Mouse (Mus musculus) heart, postnatal 0 days (tissue): Measurements from ENCODE around the gene Cttnbp2nl. TPM values are rescaled to one million over a fixed set of nuclear protein-coding genes. Genes with fewer than 3 reads are reported as not detected.

Experiments used
- ATAC-seq: fragments of 200-750 bp; cut with Nextera tagmentation; 2 replicates; pipeline ENCODE4 v1.8.0; 2017; ENCODE audit warnings: low read depth, moderate number of reproducible peaks, moderate library complexity; ENCODE audit not compliant: insufficient read depth
- DNase-seq: peaks from one replicate; pipeline ENCODE4 v3.0.0-alpha.2; 2016; ENCODE audit warnings: low spot score
- H3K27ac ChIP-seq: fragments of 300-500 bp; sonication (generic); 2 replicates; pipeline ENCODE4 v1.5.1; 2014; ENCODE audit warnings: low read depth, mild to moderate bottlenecking
- H3K27me3 ChIP-seq: fragments of 300-500 bp; sonication (generic); 2 replicates; pipeline ENCODE4 v1.6.1; 2014; ENCODE audit warnings: low read length, mixed read lengths; ENCODE audit not compliant: control insufficient read depth, insufficient read depth
- H3K36me3 ChIP-seq: fragments of 300-500 bp; sonication (generic); replicated peaks from 2 replicates; pipeline ENCODE4 v1.6.1; 2014; ENCODE audit warnings: low read length, mixed read lengths; ENCODE audit not compliant: control insufficient read depth, insufficient read depth
- H3K4me1 ChIP-seq: fragments of 300-500 bp; sonication (generic); 2 replicates; pipeline ENCODE4 v1.6.1; 2014; ENCODE audit warnings: antibody characterized with exemption; ENCODE audit not compliant: control insufficient read depth, insufficient read depth
- H3K4me2 ChIP-seq: fragments of 300-500 bp; sonication (generic); 2 replicates; pipeline ENCODE4 v1.6.1; 2014; ENCODE audit warnings: low read depth, mild to moderate bottlenecking, low read length, moderate library complexity
- H3K4me3 ChIP-seq: fragments of 300-500 bp; sonication (generic); 2 replicates; pipeline ENCODE4 v1.5.1; 2014; ENCODE audit warnings: low read depth, low read length
- H3K9ac ChIP-seq: fragments of 300-500 bp; sonication (generic); replicated peaks from 2 replicates; pipeline ENCODE4 v1.6.1; 2014; ENCODE audit warnings: low read depth, low read length, mixed read lengths
- H3K9me3 ChIP-seq: fragments of 300-500 bp; sonication (generic); replicated peaks from 2 replicates; pipeline ENCODE4 v1.6.1; 2016; ENCODE audit warnings: low read length; ENCODE audit not compliant: control insufficient read depth
- CTCF ChIP-seq: IDR thresholded peaks from 2 replicates; pipeline ENCODE4 v1.5.1; 2016; ENCODE audit warnings: antibody characterized with exemption, control low read depth, low read depth
- EP300 ChIP-seq: IDR thresholded peaks from 2 replicates; pipeline ENCODE4 v1.6.1; 2016; ENCODE audit warnings: antibody characterized with exemption, low read depth
- WGBS: fragments of 180-500 bp; shearing (Covaris S2); extraction: QIAGEN DNeasy Blood & Tissue Kit; methylation state at CpG from one replicate; pipeline ENCODE4 v1.1.7; 2014; 5-methylcytosine and 5-hydroxymethylcytosine counted together
- polyA plus RNA-seq: library from polyadenylated mRNA; unstranded; fragments of >200 nt; fragmentation: Nextera tagmentation; extraction: Ambion mirVana; gene quantifications from 2 replicates; pipeline ENCODE4 v1.2.1, GENCODE M21; 2015
- total RNA-seq: library from RNA; depleted of rRNA; stranded (reverse); fragments of >200 nt; gene quantifications from 2 replicates; pipeline ENCODE4 v1.2.3, GENCODE M21; 2014; ENCODE audit warnings: low replicate concordance

Cttnbp2nl gene
- total and polyA plus RNA-seq, 2 experiments from 2014 or later: 12.6 to 15.0 TPM

- Histone ChIP-seq H3K9me3 (no peaks in the 10 kb centered on the region), H3K27ac (no peak overlapping the region), H3K4me3 (no peak overlapping the region), H3K4me2 (no peak overlapping the region), H3K4me1 (0 out of 2 replicates have a peak, but pooled peaks cover 10% of the 10 kb centered on the region), H3K27me3 (peaks cover 51% of the 10 kb centered on the region), H3K36me3 (no peaks in the 10 kb centered on the region), H3K9ac (no peak overlapping the region)
- 30% methylated on average over 12 of the region's 13 CpGs for WGBS
- DNase-seq (no peak), ATAC-seq (no peak)
- TF ChIP-seq CTCF (no peak), EP300 (no peak)
These were observed 89.3 kb downstream of the Cttnbp2nl start for GRCm38 (mm10) chr3:104963331-104964276.

- ATAC-seq (no peak), DNase-seq (no peak)
- no peak overlapping the region for H3K9ac ChIP-seq
- WGBS: 13% methylated on average over 5 of the region's 5 CpGs
- H3K4me3 ChIP-seq: no peak overlapping the region
- H3K9me3 ChIP-seq: no peaks in the 10 kb centered on the region
- H3K36me3 ChIP-seq: no peaks in the 10 kb centered on the region
- no peak overlapping the region for H3K27ac ChIP-seq
- no peak overlapping the region for H3K4me2 ChIP-seq
- TF ChIP-seq EP300 (no peak), CTCF (no peak)
- peaks cover 54% of the 10 kb centered on the region for H3K27me3 ChIP-seq
- 0 out of 2 replicates have a peak, but pooled peaks cover 10% of the 10 kb centered on the region for H3K4me1 ChIP-seq
These were observed 90.1 kb downstream of the Cttnbp2nl start for GRCm38 (mm10) chr3:104962866-104963265.

GRCm38 (mm10) chr3:104962141-104962611, 90.8 kb downstream of the Cttnbp2nl start:
- DNase-seq: no peak
- Histone ChIP-seq H3K4me1 (0 out of 2 replicates have a peak, but pooled peaks cover 10% of the 10 kb centered on the region), H3K9ac (no peak overlapping the region), H3K4me2 (peak overlapping the region; percentile 69), H3K27ac (no peak overlapping the region), H3K36me3 (no peaks in the 10 kb centered on the region), H3K4me3 (peak overlapping the region; percentile 50), H3K27me3 (peaks cover 54% of the 10 kb centered on the region), H3K9me3 (no peaks in the 10 kb centered on the region)
- no peak for TF ChIP-seq CTCF
- no peak for TF ChIP-seq EP300
- no peak for ATAC-seq
- under 1% methylated on average over 31 of the region's 31 CpGs for WGBS

- 0 out of 2 replicates have a peak, but pooled peaks cover 10% of the 10 kb centered on the region for H3K4me1 ChIP-seq
- DNase-seq (no peak), ATAC-seq (peak; percentile 39)
These were observed 91.6 kb downstream of the Cttnbp2nl start, which contains the start of gene Wnt2b for GRCm38 (mm10) chr3:104961066-104962059. Wnt2b (minus strand) TSS chr3:104961921.

More at GRCm38 (mm10) chr3:104961066-104962059, 91.6 kb downstream of the Cttnbp2nl start, which contains the start of gene Wnt2b:
- Histone ChIP-seq H3K36me3 (no peaks in the 10 kb centered on the region), H3K4me3 (peak within 1 kb of the TSS; percentile 50), H3K4me2 (peak within 1 kb of the TSS; percentile 69), H3K27ac (no peak within 1 kb of the TSS), H3K9ac (no peak within 1 kb of the TSS), H3K9me3 (no peaks in the 10 kb centered on the region), H3K27me3 (peaks cover 54% of the 10 kb centered on the region)
- no peak for TF ChIP-seq CTCF
- TF ChIP-seq EP300: no peak
- WGBS: 2% methylated on average over 78 of the region's 87 CpGs
